Mouse (Mus musculus): ENCODE measurements around the gene Il17c. TPM values are rescaled to one million over a fixed set of nuclear protein-coding genes. Genes with fewer than 3 reads are reported as not detected.

Il17c gene
- polyA plus RNA-seq, 1 experiment from 2014 or later = not detected

- DNase-seq (ENCODE audit: low spot score) = no peak
- Histone ChIP-seq H3K27me3 (replicated peaks; ENCODE audit: control insufficient read depth, insufficient read depth, low read length) (no peaks in the 10 kb centered on the region), H3K4me2 (ENCODE audit: low read length) (no peak overlapping the region), H3K9ac (ENCODE audit: low read length) (no peak overlapping the region), H3K4me3 (ENCODE audit: low read depth, low read length) (no peak overlapping the region), H3K27ac (ENCODE audit: low read depth, low read length) (no peak overlapping the region), H3K9me3 (replicated peaks; ENCODE audit: control insufficient read depth, low read length) (no peaks in the 10 kb centered on the region), H3K4me1 (ENCODE audit: control insufficient read depth, insufficient read depth, low read length) (no peaks in the 10 kb centered on the region), H3K36me3 (ENCODE audit: control insufficient read depth, insufficient read depth, low read length) (no peaks in the 10 kb centered on the region)
- WGBS = 79% methylated on average over 9 of the region's 9 CpGs
- ATAC-seq = no peak
These were observed 4.3 kb downstream of the Il17c start for GRCm38 (mm10) chr8:122426145-122426544.

- ATAC-seq (no peak), DNase-seq (ENCODE audit: low spot score) (no peak)
- Histone ChIP-seq H3K4me3 (ENCODE audit: low read depth, low read length) (no peak overlapping the region), H3K27me3 (replicated peaks; ENCODE audit: control insufficient read depth, insufficient read depth, low read length) (no peaks in the 10 kb centered on the region), H3K36me3 (ENCODE audit: control insufficient read depth, insufficient read depth, low read length) (no peaks in the 10 kb centered on the region), H3K9ac (ENCODE audit: low read length) (no peak overlapping the region), H3K4me2 (ENCODE audit: low read length) (no peak overlapping the region), H3K9me3 (replicated peaks; ENCODE audit: control insufficient read depth, low read length) (no peaks in the 10 kb centered on the region), H3K4me1 (ENCODE audit: control insufficient read depth, insufficient read depth, low read length) (no peaks in the 10 kb centered on the region; the same call in 1 of the 2 replicates), H3K27ac (ENCODE audit: low read depth, low read length) (no peak overlapping the region)
- 93% methylated on average over 7 of the region's 7 CpGs for WGBS
These were observed 5.8 kb downstream of the Il17c start for GRCm38 (mm10) chr8:122427607-122428006.

GRCm38 (mm10) chr8:122428163-122428562 lies 6.3 kb downstream of the Il17c start:
- peaks cover 4% of the 10 kb centered on the region; the same call in 1 of the 2 replicates for H3K4me1 ChIP-seq (ENCODE audit: control insufficient read depth, insufficient read depth, low read length)
- no peaks in the 10 kb centered on the region for H3K9me3 ChIP-seq (replicated peaks; ENCODE audit: control insufficient read depth, low read length)
- DNase-seq (ENCODE audit: low spot score) (no peak), ATAC-seq (no peak)
- no peak overlapping the region for H3K4me3 ChIP-seq (ENCODE audit: low read depth, low read length)
- H3K27ac ChIP-seq (ENCODE audit: low read depth, low read length) = no peak overlapping the region
- H3K27me3 ChIP-seq (replicated peaks; ENCODE audit: control insufficient read depth, insufficient read depth, low read length) = no peaks in the 10 kb centered on the region
- 90% methylated on average over 9 of the region's 9 CpGs for WGBS
- no peaks in the 10 kb centered on the region for H3K36me3 ChIP-seq (ENCODE audit: control insufficient read depth, insufficient read depth, low read length)
- H3K4me2 ChIP-seq (ENCODE audit: low read length) = no peak overlapping the region
- no peak overlapping the region for H3K9ac ChIP-seq (ENCODE audit: low read length)

GRCm38 (mm10) chr8:122430058-122430636 lies 8.3 kb downstream of the Il17c start:
- Histone ChIP-seq H3K9me3 (replicated peaks; ENCODE audit: control insufficient read depth, low read length) (no peaks in the 10 kb centered on the region), H3K36me3 (ENCODE audit: control insufficient read depth, insufficient read depth, low read length) (peaks cover 17% of the 10 kb centered on the region), H3K27ac (ENCODE audit: low read depth, low read length) (no peak overlapping the region), H3K9ac (ENCODE audit: low read length) (no peak overlapping the region), H3K27me3 (replicated peaks; ENCODE audit: control insufficient read depth, insufficient read depth, low read length) (no peaks in the 10 kb centered on the region), H3K4me1 (ENCODE audit: control insufficient read depth, insufficient read depth, low read length) (peaks cover 4% of the 10 kb centered on the region; the same call in 1 of the 2 replicates), H3K4me2 (ENCODE audit: low read length) (no peak overlapping the region), H3K4me3 (ENCODE audit: low read depth, low read length) (no peak overlapping the region)
- 86% methylated on average over 10 of the region's 10 CpGs for WGBS
- ATAC-seq (no peak), DNase-seq (ENCODE audit: low spot score) (no peak)

- Histone ChIP-seq H3K4me2 (ENCODE audit: low read length) (no peak overlapping the region), H3K27ac (ENCODE audit: low read depth, low read length) (no peak overlapping the region), H3K27me3 (replicated peaks; ENCODE audit: control insufficient read depth, insufficient read depth, low read length) (no peaks in the 10 kb centered on the region), H3K9ac (ENCODE audit: low read length) (no peak overlapping the region), H3K9me3 (replicated peaks; ENCODE audit: control insufficient read depth, low read length) (no peaks in the 10 kb centered on the region), H3K4me3 (ENCODE audit: low read depth, low read length) (no peak overlapping the region), H3K36me3 (ENCODE audit: control insufficient read depth, insufficient read depth, low read length) (peaks cover 21% of the 10 kb centered on the region), H3K4me1 (ENCODE audit: control insufficient read depth, insufficient read depth, low read length) (peaks cover 4% of the 10 kb centered on the region; the same call in 1 of the 2 replicates)
- ATAC-seq (no peak), DNase-seq (ENCODE audit: low spot score) (no peak)
- 87% methylated on average over 3 of the region's 3 CpGs for WGBS
These were observed 8.8 kb downstream of the Il17c start for GRCm38 (mm10) chr8:122430646-122431045.

GRCm38 (mm10) chr8:122431694-122432442 lies 10.0 kb downstream of the Il17c start:
- ATAC-seq (no peak), DNase-seq (ENCODE audit: low spot score) (no peak)
- 35% methylated on average over 17 of the region's 18 CpGs for WGBS
- Histone ChIP-seq H3K4me1 (ENCODE audit: control insufficient read depth, insufficient read depth, low read length) (peaks cover 4% of the 10 kb centered on the region; the same call in 1 of the 2 replicates), H3K27ac (ENCODE audit: low read depth, low read length) (no peak overlapping the region), H3K27me3 (replicated peaks; ENCODE audit: control insufficient read depth, insufficient read depth, low read length) (no peaks in the 10 kb centered on the region), H3K4me3 (ENCODE audit: low read depth, low read length) (peak overlapping the region; percentile 28), H3K36me3 (ENCODE audit: control insufficient read depth, insufficient read depth, low read length) (peaks cover 33% of the 10 kb centered on the region), H3K9me3 (replicated peaks; ENCODE audit: control insufficient read depth, low read length) (no peaks in the 10 kb centered on the region), H3K9ac (ENCODE audit: low read length) (peak overlapping the region; percentile 60; the same call in 1 of the 2 replicates), H3K4me2 (ENCODE audit: low read length) (peak overlapping the region; percentile 64)

- Histone ChIP-seq H3K4me2 (ENCODE audit: low read length) (peak within 1 kb of the TSS; percentile 64), H3K36me3 (ENCODE audit: control insufficient read depth, insufficient read depth, low read length) (peaks cover 40% of the 10 kb centered on the region), H3K27me3 (replicated peaks; ENCODE audit: control insufficient read depth, insufficient read depth, low read length) (no peaks in the 10 kb centered on the region), H3K27ac (ENCODE audit: low read depth, low read length) (no peak within 1 kb of the TSS), H3K4me3 (ENCODE audit: low read depth, low read length) (peak within 1 kb of the TSS; percentile 28), H3K9ac (ENCODE audit: low read length) (peak within 1 kb of the TSS; percentile 60), H3K4me1 (ENCODE audit: control insufficient read depth, insufficient read depth, low read length) (peaks cover 4% of the 10 kb centered on the region; the same call in 1 of the 2 replicates), H3K9me3 (replicated peaks; ENCODE audit: control insufficient read depth, low read length) (no peaks in the 10 kb centered on the region)
- DNase-seq (ENCODE audit: low spot score) (peak; percentile 46), ATAC-seq (peak; percentile 80)
- 7% methylated on average over 36 of the region's 45 CpGs for WGBS
These were observed 10.8 kb downstream of the Il17c start, which contains the start of gene Cyba for GRCm38 (mm10) chr8:122432443-122433268. TSS of gene Cyba (minus strand) at chr8:122432930.

- DNase-seq (ENCODE audit: low spot score) = no peak
- peak; percentile 32 for ATAC-seq
- no peak overlapping the region for H3K27ac ChIP-seq (ENCODE audit: low read depth, low read length)
- H3K9me3 ChIP-seq (replicated peaks; ENCODE audit: control insufficient read depth, low read length) = no peaks in the 10 kb centered on the region
- no peaks in the 10 kb centered on the region for H3K27me3 ChIP-seq (replicated peaks; ENCODE audit: control insufficient read depth, insufficient read depth, low read length)
- no peak overlapping the region for H3K9ac ChIP-seq (ENCODE audit: low read length)
- H3K4me3 ChIP-seq (ENCODE audit: low read depth, low read length) = no peak overlapping the region
- WGBS = 75% methylated on average over 11 of the region's 11 CpGs
- peaks cover 43% of the 10 kb centered on the region for H3K36me3 ChIP-seq (ENCODE audit: control insufficient read depth, insufficient read depth, low read length)
- no peak overlapping the region for H3K4me2 ChIP-seq (ENCODE audit: low read length)
- H3K4me1 ChIP-seq (ENCODE audit: control insufficient read depth, insufficient read depth, low read length) = peaks cover 4% of the 10 kb centered on the region; the same call in 1 of the 2 replicates
These were observed 11.6 kb downstream of the Il17c start for GRCm38 (mm10) chr8:122433269-122433905.

Measured in forebrain, embryonic 14.5 days (tissue).